Mouse (Mus musculus) olfactory bulb, adult 2 months (tissue): ENCODE results near the gene Grhl3. TPM values are rescaled to one million over a fixed set of nuclear protein-coding genes. Genes with fewer than 3 reads are reported as not detected.

Experiments used
- H3K27ac ChIP-seq: fragments of 200-500 bp; 2 replicates; pipeline ENCODE4 v1.5.1; 2012; ENCODE audit warnings: low read depth, low read length; ENCODE audit not compliant: insufficient read depth
- H3K4me1 ChIP-seq: fragments of 200-500 bp; 2 replicates; pipeline ENCODE4 v1.6.1; 2012; ENCODE audit warnings: low read length; ENCODE audit not compliant: control insufficient read depth, insufficient read depth
- H3K4me3 ChIP-seq: fragments of 200-500 bp; 2 replicates; pipeline ENCODE4 v1.5.1; 2012; ENCODE audit warnings: mild to moderate bottlenecking, low read depth, low read length, moderate library complexity; ENCODE audit not compliant: insufficient read depth
- CTCF ChIP-seq: fragments of 200-500 bp; IDR thresholded peaks from 2 replicates; pipeline ENCODE4 v1.5.1; 2012; ENCODE audit warnings: low read depth, mild to moderate bottlenecking, low read length, moderate library complexity; ENCODE audit not compliant: insufficient read depth
- POLR2A ChIP-seq: fragments of 200-500 bp; IDR thresholded peaks from 2 replicates; pipeline ENCODE4 v1.6.1; 2012; ENCODE audit warnings: mild to moderate bottlenecking, low read depth, low read length, moderate library complexity; ENCODE audit not compliant: insufficient read depth
- WGBS: fragments of 180-500 bp; shearing (Covaris S2); methylation state at CpG from one replicate; pipeline ENCODE4 v1.1.7; 2018; 5-methylcytosine and 5-hydroxymethylcytosine counted together
- polyA plus RNA-seq: library from polyadenylated mRNA; stranded (reverse); fragments of >200 nt; gene quantifications from 2 replicates; pipeline ENCODE4 v1.2.4, GENCODE M21; 2012; ENCODE audit warnings: low replicate concordance; ENCODE audit not compliant: missing spikeins, insufficient read depth, insufficient read length

The Grhl3 gene
- polyA plus RNA-seq, 1 experiment, result not detected

DNA sequence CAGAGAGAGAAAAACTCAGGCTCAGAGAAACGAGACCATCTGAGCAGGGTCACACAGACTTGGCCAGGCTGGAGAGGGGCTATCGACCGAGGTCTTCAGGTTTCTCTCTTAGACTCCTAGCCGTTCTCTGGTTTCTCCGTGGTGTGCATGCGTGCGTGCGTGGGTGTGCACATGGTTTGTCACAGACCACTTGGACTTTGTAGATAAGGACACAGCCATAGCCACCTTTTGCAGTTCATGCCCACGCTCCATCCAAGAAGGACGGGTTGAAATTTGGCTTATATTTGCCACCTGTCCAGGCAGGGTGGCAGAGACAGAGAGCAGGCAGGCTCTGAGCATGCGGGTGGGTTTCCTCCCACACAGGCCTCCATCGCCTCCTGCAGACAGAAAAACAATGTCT, 48.4 kb downstream of the Grhl3 start:
- 79% methylated on average over 12 of the region's 12 CpGs for WGBS
- H3K4me3 ChIP-seq, result no peak overlapping the region
- no peak for TF ChIP-seq POLR2A
- TF ChIP-seq CTCF, result no peak
- H3K4me1 ChIP-seq, result peaks cover 18% of the 10 kb centered on the region
- no peak overlapping the region for H3K27ac ChIP-seq

DNA sequence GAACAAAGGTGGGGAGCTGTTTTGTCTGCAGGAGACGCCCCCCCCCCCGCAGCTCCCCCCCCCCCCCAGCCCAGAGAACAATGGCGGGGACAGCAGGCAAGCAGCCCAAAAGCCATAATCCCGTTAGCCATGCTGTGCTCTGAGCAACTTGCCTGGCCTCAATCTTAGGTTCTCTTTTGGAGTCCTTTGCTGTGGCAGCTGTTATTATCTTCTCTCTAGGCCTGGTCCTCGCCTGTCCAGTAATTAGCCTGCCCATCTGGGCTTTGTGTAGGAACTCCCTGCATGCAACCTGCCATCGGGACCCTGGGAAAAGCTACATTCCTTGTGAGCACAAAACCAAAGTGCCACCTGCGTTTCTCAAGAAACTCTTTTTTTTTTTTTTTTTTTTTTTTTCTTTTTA, 49.5 kb downstream of the Grhl3 start:
- no peak overlapping the region for H3K4me3 ChIP-seq
- WGBS, result 19% methylated on average over 6 of the region's 7 CpGs

GRCm38 (mm10) chr4:135520421-135520820, 53.0 kb downstream of the Grhl3 start:
- no peak overlapping the region for H3K4me3 ChIP-seq
- H3K27ac ChIP-seq, result no peak overlapping the region
- H3K4me1 ChIP-seq, result peaks cover 8% of the 10 kb centered on the region
- 84% methylated on average over 9 of the region's 9 CpGs for WGBS
- no peak for TF ChIP-seq CTCF
- TF ChIP-seq POLR2A, result no peak

More for the DNA sequence above, 49.5 kb downstream of the Grhl3 start:
- Histone ChIP-seq H3K4me1 (peaks cover 18% of the 10 kb centered on the region), H3K27ac (no peak overlapping the region)
- TF ChIP-seq CTCF, result no peak
- no peak for TF ChIP-seq POLR2A

- 86% methylated on average over 12 of the region's 12 CpGs for WGBS
Measured at GRCm38 (mm10) chr4:135518135-135518534, 55.3 kb downstream of the Grhl3 start.

GRCm38 (mm10) chr4:135516351-135517316, 56.8 kb downstream of the Grhl3 start:
- no peak overlapping the region for H3K4me3 ChIP-seq
- no peak overlapping the region for H3K27ac ChIP-seq
- peak; percentile 52 for TF ChIP-seq CTCF
- TF ChIP-seq POLR2A, result no peak
- no peaks in the 10 kb centered on the region for H3K4me1 ChIP-seq
- WGBS, result 61% methylated on average over 15 of the region's 15 CpGs

More at GRCm38 (mm10) chr4:135518135-135518534, 55.3 kb downstream of the Grhl3 start:
- TF ChIP-seq POLR2A (no peak), CTCF (no peak)
- Histone ChIP-seq H3K27ac (no peak overlapping the region), H3K4me3 (no peak overlapping the region), H3K4me1 (no peaks in the 10 kb centered on the region)

- 85% methylated on average over 14 of the region's 14 CpGs for WGBS
- Histone ChIP-seq H3K4me3 (no peak overlapping the region), H3K27ac (no peak overlapping the region), H3K4me1 (peaks cover 3% of the 10 kb centered on the region; the same call in 1 of the 2 replicates)
- TF ChIP-seq POLR2A (no peak), CTCF (no peak)
Measured at GRCm38 (mm10) chr4:135514925-135515324, 58.5 kb downstream of the Grhl3 start.

- no peak for TF ChIP-seq CTCF
- no peak for TF ChIP-seq POLR2A
- WGBS, result 86% methylated on average over 7 of the region's 7 CpGs
Measured at GRCm38 (mm10) chr4:135513865-135514264, 59.6 kb downstream of the Grhl3 start.

DNA sequence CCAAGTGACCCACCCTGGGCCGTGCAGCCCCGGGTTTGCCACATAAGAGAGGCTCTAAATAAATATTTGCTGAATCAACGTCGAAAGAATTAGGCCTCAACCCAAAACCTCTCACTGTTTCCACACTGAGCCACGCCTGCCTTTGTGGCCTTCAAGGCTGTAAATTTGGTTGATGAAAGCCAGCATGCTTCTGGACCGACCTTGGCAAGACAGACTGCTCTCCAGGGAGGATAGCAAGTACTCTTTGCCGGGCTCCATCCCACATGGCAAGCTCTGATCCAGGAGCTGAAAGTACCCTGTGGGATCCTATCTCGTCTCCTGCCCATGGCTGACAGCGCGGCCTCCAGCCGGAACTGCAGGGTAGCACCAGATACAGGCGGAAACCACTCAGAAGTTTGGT, 63.9 kb downstream of the Grhl3 start:
- TF ChIP-seq POLR2A (no peak), CTCF (no peak)
- WGBS, result 83% methylated on average over 12 of the region's 12 CpGs
- Histone ChIP-seq H3K4me3 (no peak overlapping the region), H3K4me1 (peaks cover 10% of the 10 kb centered on the region), H3K27ac (no peak overlapping the region)

More at GRCm38 (mm10) chr4:135513865-135514264, 59.6 kb downstream of the Grhl3 start:
- Histone ChIP-seq H3K27ac (no peak overlapping the region), H3K4me1 (peaks cover 7% of the 10 kb centered on the region; the same call in 1 of the 2 replicates), H3K4me3 (no peak overlapping the region)

GRCm38 (mm10) chr4:135508419-135509039, 64.9 kb downstream of the Grhl3 start:
- TF ChIP-seq CTCF, result peak; percentile 44; the same call in 1 of the 2 replicates
- no peak for TF ChIP-seq POLR2A
- H3K4me1 ChIP-seq, result peaks cover 10% of the 10 kb centered on the region
- H3K27ac ChIP-seq, result no peak overlapping the region
- WGBS, result 16% methylated on average over 13 of the region's 13 CpGs
- no peak overlapping the region for H3K4me3 ChIP-seq
